Mouse (Mus musculus) lung, adult 2 months (tissue): ENCODE data around the gene Crocc2. TPM values are rescaled to one million over a fixed set of nuclear protein-coding genes. Genes with fewer than 3 reads are reported as not detected.

ENCODE experiments used
- DNase-seq: peaks from one replicate; pipeline ENCODE4 v3.0.0; 2022
- H3K4me1 ChIP-seq: fragments of 200-500 bp; 2 replicates; pipeline ENCODE4 v1.6.1; 2011; ENCODE audit warnings: low read length; ENCODE audit not compliant: control insufficient read depth, insufficient read depth
- H3K4me3 ChIP-seq: fragments of 200-500 bp; replicated peaks from 2 replicates; pipeline ENCODE3; 2011; ENCODE audit warnings: low read depth, mild to moderate bottlenecking, control low read depth, low read length; ENCODE audit errors: extremely low read depth
- CTCF ChIP-seq: fragments of 200-500 bp; IDR thresholded peaks from 2 replicates; pipeline ENCODE4 v1.5.1; 2011; ENCODE audit warnings: mild to moderate bottlenecking, low read length, control low read depth; ENCODE audit not compliant: insufficient read depth
- POLR2A ChIP-seq: fragments of 200-500 bp; IDR thresholded peaks from 2 replicates; pipeline ENCODE4 v1.6.1; 2011; ENCODE audit warnings: low read depth, mild to moderate bottlenecking, control low read depth, low read length, borderline replicate concordance; ENCODE audit errors: extremely low read depth
- WGBS: fragments of 180-500 bp; shearing (Covaris S2); methylation state at CpG from one replicate; pipeline ENCODE4 v1.1.7; 2018; 5-methylcytosine and 5-hydroxymethylcytosine counted together
- polyA plus RNA-seq: library from polyadenylated mRNA; depleted of rRNA; stranded (reverse); fragments of >200 nt; gene quantifications from 2 replicates; pipeline ENCODE4 v1.2.3, GENCODE M21; 2012

The Crocc2 gene
- polyA plus RNA-seq, 1 experiment: 2.2 TPM

DNA sequence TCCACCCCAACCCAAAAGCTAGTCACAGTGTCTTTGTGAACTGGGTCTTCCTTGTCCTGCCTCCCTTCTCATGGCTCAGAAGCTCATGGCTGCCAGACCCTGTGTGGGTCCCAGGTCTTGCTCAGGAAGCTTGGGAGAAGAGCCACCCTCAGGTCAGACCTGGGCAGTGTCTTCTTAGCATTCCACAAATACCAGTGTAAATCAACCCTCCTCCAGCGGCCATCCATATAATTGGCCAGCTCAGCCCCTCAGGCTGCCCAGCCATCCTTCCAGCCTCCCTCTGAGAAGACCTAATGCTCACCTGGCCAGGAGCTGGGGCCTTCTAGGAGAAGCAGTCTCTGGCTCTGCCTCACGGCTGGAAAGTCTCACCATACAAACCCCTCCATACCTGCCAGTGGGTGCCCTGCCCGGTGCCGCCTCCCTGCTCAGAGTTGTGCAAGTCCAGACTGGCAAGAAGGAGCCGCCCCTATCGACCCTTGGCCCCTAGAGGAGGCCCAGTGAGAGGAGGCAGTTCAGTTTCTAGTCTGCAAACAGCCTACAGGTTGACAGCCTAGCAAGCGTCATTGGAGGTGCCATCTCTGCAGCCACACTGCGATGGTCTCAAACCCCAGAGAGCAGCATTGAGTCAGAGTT lies 7.9 kb upstream of the Crocc2 start, which contains the start of gene 2310007B03Rik:
Gene 2310007B03Rik, minus strand, starts transcription at position 448 of the 633 bp plus-strand sequence.
- TF ChIP-seq POLR2A: no peak; the same call in 1 of the 2 replicates
- TF ChIP-seq CTCF: no peak
- no peaks in the 10 kb centered on the region for H3K4me1 ChIP-seq
- DNase-seq: peak; percentile 56
- peak within 1 kb of the TSS; percentile 36 for H3K4me3 ChIP-seq
- WGBS: 56% methylated on average over 8 of the region's 8 CpGs

- TF ChIP-seq POLR2A (no peak), CTCF (no peak)
- Histone ChIP-seq H3K4me1 (no peaks in the 10 kb centered on the region), H3K4me3 (no peak overlapping the region)
- peak; percentile 38 for DNase-seq
- 60% methylated on average over 8 of the region's 8 CpGs for WGBS
These were observed 7.2 kb upstream of the Crocc2 start for GRCm38 (mm10) chr1:93161350-93161749.

- Histone ChIP-seq H3K4me3 (no peak overlapping the region), H3K4me1 (no peaks in the 10 kb centered on the region)
- TF ChIP-seq CTCF: no peak
- TF ChIP-seq POLR2A: no peak
- peak; percentile 53 for DNase-seq
- 60% methylated on average over 10 of the region's 10 CpGs for WGBS
These were observed 6.6 kb upstream of the Crocc2 start for GRCm38 (mm10) chr1:93161921-93162320.

DNA sequence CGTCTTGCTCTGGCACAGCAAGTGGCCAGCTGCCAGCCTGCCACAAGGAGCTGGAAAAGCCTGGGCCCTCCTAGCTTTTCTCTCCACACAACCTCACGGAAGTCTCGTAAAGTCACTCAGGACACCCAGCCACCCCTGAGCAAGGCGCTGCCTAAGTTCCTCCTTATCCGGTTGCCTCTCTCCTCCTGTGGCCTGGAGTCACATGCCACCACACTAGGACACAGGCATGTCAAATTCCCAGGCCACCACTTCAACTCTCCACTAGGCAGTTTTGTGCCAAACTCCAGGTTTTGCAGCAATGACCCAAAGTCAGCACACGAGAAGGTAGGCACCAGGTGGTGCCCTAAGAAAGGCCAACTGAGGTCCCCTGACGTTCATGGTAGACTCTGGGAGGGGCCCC lies 5.9 kb upstream of the Crocc2 start:
- WGBS: 65% methylated on average over 7 of the region's 7 CpGs
- no peak for TF ChIP-seq CTCF
- no peak for TF ChIP-seq POLR2A
- no peaks in the 10 kb centered on the region for H3K4me1 ChIP-seq
- H3K4me3 ChIP-seq: no peak overlapping the region
- no peak for DNase-seq

- Histone ChIP-seq H3K4me1 (no peaks in the 10 kb centered on the region), H3K4me3 (no peak overlapping the region)
- TF ChIP-seq POLR2A: no peak
- no peak for TF ChIP-seq CTCF
- 57% methylated on average over 9 of the region's 9 CpGs for WGBS
- DNase-seq: no peak
These were observed 3.1 kb upstream of the Crocc2 start for GRCm38 (mm10) chr1:93165447-93165846.

- Histone ChIP-seq H3K4me3 (no peak overlapping the region), H3K4me1 (no peaks in the 10 kb centered on the region)
- no peak for DNase-seq
- TF ChIP-seq CTCF (no peak), POLR2A (no peak)
- 67% methylated on average over 11 of the region's 11 CpGs for WGBS
These were observed 2.0 kb upstream of the Crocc2 start for GRCm38 (mm10) chr1:93166346-93167079.

DNA sequence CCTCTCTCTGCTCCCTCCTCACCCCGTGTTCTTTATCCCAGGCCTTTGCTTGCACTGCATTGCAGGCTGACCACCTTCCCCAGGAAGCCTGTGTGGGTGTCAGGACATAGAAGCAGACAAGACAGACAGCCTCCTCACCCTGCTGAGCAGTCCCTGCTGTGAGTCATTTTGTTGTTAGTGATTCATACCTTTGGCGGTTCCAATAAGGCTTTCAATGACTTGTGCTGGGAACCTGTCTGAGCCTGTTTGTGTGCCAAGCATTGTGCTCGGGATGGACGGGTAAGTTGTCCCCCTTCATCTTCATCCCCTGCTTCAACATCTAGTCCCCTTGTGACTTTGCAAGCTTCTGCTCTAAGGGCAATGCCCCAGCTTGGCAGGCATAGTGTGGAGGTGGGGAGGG lies 5.1 kb downstream of the Crocc2 start:
- TF ChIP-seq CTCF: no peak
- no peak for TF ChIP-seq POLR2A
- no peak for DNase-seq
- no peaks in the 10 kb centered on the region for H3K4me1 ChIP-seq
- no peak overlapping the region for H3K4me3 ChIP-seq
- WGBS: 46% methylated on average over 4 of the region's 4 CpGs

GRCm38 (mm10) chr1:93174399-93174798 lies 5.9 kb downstream of the Crocc2 start:
- Histone ChIP-seq H3K4me1 (no peaks in the 10 kb centered on the region), H3K4me3 (no peak overlapping the region)
- WGBS: under 1% methylated on average over 4 of the region's 4 CpGs
- TF ChIP-seq POLR2A (no peak), CTCF (peak; percentile 96)
- DNase-seq: peak; percentile 82

DNA sequence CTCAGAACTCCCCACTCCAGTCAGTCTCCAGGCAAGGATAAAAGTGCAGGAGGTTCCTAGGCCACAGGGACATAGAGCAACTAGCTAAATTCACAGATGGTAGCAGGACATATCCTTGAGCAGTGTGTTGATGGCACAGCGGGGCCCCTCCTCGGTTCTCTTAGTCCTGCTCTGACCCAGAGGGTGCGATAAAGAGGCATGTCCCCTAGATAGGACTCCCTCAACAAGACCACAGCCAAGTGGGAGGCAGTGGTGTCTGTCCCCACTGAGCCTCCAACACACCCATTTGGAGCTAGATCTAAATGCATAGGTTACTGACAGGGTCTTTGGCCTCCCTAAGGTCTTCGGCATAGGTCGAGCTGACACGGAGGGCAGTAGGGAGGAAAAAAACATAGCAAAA lies 7.3 kb downstream of the Crocc2 start:
- no peak for DNase-seq
- no peak overlapping the region for H3K4me3 ChIP-seq
- WGBS: 37% methylated on average over 6 of the region's 6 CpGs
- TF ChIP-seq CTCF (no peak), POLR2A (no peak)
- H3K4me1 ChIP-seq: no peaks in the 10 kb centered on the region

DNA sequence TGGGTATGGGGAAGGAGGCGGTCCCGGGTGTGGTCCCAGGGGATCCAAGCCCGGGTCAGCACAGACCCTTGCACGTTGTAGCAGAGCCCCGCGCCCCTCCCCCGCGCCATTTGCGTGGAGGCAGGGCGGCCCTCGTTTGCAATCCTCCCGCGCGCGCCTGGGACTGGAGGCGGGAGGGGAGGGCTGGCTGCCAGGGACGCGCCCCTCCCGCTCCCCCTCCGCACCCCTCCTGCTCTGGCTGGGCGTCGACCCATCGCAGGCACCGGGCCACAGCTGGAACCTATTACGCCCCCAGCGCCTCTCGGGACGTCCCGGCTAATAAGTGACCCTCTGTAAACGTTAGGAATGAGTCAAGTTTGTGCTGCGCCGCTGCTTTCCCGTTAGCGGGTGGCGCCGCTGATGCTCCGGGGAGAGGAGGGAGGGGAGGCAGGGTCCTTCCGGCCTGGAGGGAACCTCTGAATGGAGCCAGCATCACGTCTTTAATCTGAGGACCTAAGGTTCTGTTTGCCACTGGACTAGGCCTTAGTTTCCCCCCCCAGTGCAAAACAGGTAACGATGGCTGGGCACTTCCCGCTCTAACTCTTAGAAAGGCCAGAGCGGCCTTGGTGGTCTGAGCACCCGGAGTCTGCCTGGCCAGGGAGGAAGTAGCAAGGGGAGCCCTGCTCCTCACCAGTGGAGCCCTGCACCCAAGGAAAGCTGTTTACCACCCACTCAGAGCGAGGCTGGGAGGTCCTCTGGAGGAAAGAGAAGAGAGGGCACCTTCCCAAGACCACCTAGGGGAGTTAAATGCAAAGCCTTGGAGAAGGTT lies 8.2 kb downstream of the Crocc2 start:
- no peak for TF ChIP-seq POLR2A
- TF ChIP-seq CTCF: no peak
- Histone ChIP-seq H3K4me1 (no peaks in the 10 kb centered on the region), H3K4me3 (no peak overlapping the region)
- WGBS: 7% methylated on average over 42 of the region's 44 CpGs
- DNase-seq: peak; percentile 36
